Mouse (Mus musculus): ENCODE results near the gene Mup19. TPM values are rescaled to one million over a fixed set of nuclear protein-coding genes. Genes with fewer than 3 reads are reported as not detected.
"Not testable (repeated sequence)": the region's sequence is repeated elsewhere in the genome, so short reads cannot be mapped to it uniquely, and the experiment has no call there.

Mup19 gene
- polyA plus RNA-seq, 1 experiment from 2014 or later: not detected

GRCm38 (mm10) chr4:61784231-61784630 is 2.2 kb upstream of the Mup19 start:
- WGBS (ENCODE audit: insufficient replicate concordance): 62% methylated on average over 1 of the region's 1 CpGs
- H3K27me3 ChIP-seq (ENCODE audit: control insufficient read depth, insufficient read depth, low read depth, low read length); H3K4me2 ChIP-seq (ENCODE audit: low read depth, low read length); H3K27ac ChIP-seq (ENCODE audit: low read length); H3K4me1 ChIP-seq (ENCODE audit: control insufficient read depth, low read depth, low read length); ATAC-seq (ENCODE audit: low read depth); H3K36me3 ChIP-seq (ENCODE audit: control insufficient read depth, insufficient read depth); H3K9ac ChIP-seq (ENCODE audit: low read depth, low read length); H3K9me3 ChIP-seq (replicated peaks; ENCODE audit: control insufficient read depth, low read length); H3K4me3 ChIP-seq (ENCODE audit: low read depth, low read length): not testable (repeated sequence)

Other genes with a start within 250 kb of the Mup19 start
- not detected in 2 replicates for gene Mup17, start 186.4 kb downstream of the Mup19 start, polyA plus RNA-seq (2015; fragmentation: Nextera tagmentation; extraction: Ambion mirVana)
- gene Mup18, start 108.1 kb downstream of the Mup19 start, polyA plus RNA-seq (2015; fragmentation: Nextera tagmentation; extraction: Ambion mirVana): not detected in 2 replicates
- not detected in 2 replicates for gene Mup5, start 53.0 kb upstream of the Mup19 start, polyA plus RNA-seq (2015; fragmentation: Nextera tagmentation; extraction: Ambion mirVana)

Data from liver, embryonic 16.5 days (tissue).